Mouse (Mus musculus): ENCODE data around the gene Timm8a2.

Gene Timm8a2

DNA sequence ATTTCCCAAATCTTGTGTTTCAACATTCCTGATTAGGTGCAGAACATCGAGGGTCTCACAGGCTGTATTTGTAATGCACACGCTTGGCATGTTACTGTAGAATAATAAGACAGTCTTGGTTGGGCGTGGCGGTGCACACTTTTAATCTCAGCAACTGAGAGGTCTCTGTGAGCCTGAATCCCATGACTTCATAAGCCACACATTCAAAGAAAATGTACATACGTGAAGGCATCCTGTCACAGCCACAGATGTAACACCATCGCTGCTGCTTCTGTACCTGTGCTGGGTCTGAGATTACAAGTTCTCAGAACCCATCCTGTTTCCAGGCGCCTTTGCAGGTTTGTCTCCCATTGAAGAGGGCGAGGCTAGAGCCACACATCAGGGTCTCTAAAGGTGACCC is 22.7 kb upstream of the Timm8a2 start:
- DNase-seq (ENCODE audit: low spot score): no peak

DNA sequence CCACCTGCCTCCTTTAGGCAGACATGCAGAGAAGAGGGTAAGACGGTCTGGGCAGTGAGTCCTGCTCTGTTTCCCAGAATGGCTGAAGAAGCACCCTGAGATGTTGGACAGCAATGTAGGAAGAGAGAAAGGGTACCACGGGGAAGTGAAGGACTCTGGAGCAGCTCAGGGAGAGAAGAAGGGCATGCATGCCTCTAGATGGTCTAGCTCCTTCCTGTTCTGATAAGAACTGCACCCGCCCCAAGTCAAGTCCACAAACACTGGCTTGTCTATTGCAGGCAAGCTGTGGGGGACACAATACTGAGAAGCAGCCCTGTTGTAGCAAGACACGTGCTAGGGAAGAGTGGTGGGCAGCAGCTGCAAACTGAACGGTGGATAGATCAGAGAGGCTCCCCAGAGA is 22.3 kb upstream of the Timm8a2 start:
- no peak for DNase-seq (ENCODE audit: low spot score)

DNA sequence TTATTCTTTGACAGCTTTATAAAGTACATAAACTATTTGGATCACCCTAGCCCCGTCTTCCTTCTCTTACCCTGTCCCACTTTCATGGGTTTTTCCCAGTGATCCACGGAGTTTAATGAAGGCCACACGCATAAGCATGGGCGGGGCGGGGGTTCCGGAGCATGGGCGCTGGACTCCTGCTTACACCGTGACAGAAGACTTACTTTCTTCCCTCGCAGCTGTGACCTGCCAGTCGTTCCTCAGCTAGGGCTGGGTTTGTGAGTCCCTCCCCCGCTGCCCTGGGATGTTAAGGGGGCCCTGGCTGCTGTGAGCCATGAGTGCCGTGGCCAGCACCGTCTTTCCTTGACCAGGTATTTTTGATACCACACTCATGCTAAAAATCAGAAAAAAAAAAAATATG is 21.7 kb upstream of the Timm8a2 start:
- no peak for DNase-seq (ENCODE audit: low spot score)

DNA sequence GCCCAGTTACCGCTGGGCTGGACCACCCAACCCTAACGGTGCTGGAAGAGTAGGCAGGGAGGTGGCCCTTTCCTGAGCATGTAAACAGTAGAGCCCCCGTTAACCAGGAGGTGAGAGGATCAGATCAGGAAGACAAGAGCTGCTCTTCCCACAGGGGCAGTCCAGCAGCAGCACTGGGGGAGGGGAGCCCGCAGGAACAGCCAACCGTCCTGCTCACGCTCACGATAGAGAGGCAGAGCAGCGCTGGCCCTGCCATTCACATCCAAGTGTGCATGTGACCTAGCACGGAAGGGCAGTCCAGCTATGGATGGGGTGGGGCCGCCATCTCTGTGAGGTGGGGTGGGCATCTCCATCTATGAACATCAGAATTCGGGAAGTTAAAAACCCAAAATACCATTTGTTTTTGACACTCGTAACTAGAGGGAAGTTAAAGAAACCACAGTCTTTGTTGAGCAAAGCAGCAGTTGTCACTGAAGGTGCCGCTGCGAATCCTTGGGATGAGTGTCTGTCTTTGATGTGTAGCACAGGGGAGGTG is 21.0 kb upstream of the Timm8a2 start:
- no peak for DNase-seq (ENCODE audit: low spot score)

- DNase-seq (ENCODE audit: low spot score): no peak
These were observed 16.5 kb upstream of the Timm8a2 start for GRCm38 (mm10) chr14:122017958-122018357.

DNA sequence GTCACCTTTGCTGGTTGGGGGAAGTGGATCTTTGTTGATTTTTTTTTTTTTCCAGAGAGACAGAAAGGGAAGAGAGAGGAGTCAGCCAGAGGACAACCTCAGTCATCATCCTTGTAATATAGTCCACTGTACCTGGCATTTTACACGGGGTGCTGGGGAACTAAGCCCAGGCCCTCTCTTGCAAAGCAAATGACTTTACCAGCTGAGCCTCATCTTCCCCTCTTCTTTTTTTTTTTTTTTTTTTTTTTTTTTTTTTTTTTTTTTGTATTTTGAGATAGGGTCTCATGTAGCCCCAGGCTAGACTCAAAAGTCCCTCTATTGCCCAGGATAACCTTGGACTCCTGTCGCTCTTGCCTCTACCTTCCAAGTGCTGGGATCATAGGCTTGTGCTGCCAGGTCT is 15.1 kb upstream of the Timm8a2 start:
- no peak for DNase-seq (ENCODE audit: low spot score)

- DNase-seq (ENCODE audit: low spot score): no peak
These were observed 13.9 kb upstream of the Timm8a2 start for GRCm38 (mm10) chr14:122020567-122020966.

DNA sequence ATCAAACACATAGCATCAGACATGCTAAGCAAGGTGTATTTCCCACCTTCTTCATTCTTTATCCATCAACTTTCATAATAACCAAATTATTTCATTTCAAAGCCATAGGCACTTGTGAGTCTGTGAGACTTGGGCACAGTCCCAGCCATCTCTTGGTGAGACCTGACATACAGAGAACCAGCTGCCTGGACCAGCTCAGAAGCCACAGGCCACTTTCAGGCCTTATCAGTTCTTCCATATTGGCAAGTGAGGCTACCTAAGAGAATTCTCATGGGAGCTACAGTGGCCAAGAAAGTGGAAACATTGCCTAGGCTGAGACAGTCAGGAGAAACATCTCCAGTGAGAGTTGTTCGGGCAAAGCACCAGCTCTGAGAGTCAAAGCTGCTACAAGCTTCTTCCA is 11.4 kb upstream of the Timm8a2 start:
- DNase-seq (ENCODE audit: low spot score): no peak

DNA sequence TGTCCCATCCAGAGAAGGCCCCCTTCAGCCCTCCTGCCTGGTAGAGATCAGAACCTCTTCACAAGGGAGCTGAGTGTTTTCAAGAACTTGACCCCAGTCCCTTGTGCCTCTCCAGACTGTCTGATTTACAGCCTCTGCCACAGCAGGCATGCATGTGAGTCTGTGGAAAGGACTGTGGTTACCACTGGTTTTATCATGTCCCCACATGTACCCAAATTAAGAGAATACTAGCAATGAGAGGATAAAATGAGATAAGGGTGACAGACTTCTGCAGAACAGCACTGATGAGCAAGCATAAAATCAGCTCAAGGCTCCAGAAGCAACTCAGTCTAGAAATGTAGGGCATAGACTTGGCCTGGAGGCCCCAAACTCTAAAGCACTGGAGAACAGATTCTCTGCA is 10.5 kb upstream of the Timm8a2 start:
- DNase-seq (ENCODE audit: low spot score): no peak

- DNase-seq (ENCODE audit: low spot score): no peak
These were observed 5.3 kb upstream of the Timm8a2 start for GRCm38 (mm10) chr14:122028926-122029745.

GRCm38 (mm10) chr14:122029851-122030250 is 4.6 kb upstream of the Timm8a2 start:
- DNase-seq (ENCODE audit: low spot score): no peak

DNA sequence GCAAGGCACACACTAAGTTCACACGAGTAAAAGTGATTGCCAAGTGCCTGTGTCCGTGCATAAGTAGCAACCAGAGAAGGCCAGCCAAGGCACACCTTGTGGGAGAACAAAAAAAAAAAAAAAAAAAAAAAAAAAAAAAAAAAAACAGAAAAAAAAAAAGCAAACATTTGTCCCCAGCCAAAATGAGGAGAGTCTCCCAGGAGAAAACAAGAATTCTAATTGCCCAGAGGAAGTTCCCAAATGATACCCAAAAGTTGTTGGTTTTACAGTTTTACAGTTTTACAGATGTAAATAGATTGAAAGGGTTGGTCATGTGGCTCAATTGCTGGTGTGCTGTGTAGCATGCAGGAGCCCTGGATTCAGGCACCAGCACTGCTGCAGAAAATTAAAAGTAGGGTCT is 2.4 kb upstream of the Timm8a2 start:
- no peak for DNase-seq (ENCODE audit: low spot score)

- no peak for DNase-seq (ENCODE audit: low spot score)
These were observed 707 bp downstream of the Timm8a2 start for GRCm38 (mm10) chr14:122035181-122035580.

GRCm38 (mm10) chr14:122035860-122036259 is 1.4 kb downstream of the Timm8a2 start:
- DNase-seq (ENCODE audit: low spot score): no peak

DNA sequence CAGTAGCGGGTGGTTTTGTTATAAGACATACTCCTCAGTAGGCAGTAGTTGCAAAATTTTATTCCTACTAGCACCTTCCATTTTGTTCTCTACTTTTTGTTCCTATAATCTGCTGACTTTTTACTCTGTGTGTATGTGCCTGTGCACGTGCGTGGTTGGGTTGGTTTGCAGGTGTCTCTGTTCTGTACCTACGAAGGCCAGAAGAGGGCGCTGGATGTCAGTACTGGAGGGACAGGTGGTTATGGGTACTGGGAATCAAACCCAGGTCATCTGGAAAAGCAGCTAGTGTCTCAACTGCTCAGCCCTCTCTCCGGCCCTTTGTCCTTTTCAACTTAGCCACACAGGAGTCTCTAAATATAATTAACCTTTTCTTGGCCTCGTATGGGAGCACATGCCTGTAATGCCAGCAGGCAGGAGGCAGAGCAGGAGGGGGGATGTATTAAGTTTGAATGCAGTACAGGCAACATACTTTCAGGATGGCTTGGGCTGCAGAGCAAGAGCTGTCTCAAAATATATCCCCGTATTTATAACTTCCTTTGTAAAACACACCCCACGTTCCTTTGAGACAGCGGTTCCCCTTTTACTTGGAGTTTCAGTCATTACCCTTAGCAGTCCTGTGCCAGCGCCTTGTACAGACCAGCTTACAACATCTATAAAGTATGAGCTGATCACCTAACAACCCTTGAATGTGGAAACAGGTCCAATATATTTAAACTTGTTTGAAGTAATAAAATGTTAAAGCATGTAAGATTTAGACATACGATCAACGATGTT is 4.6 kb downstream of the Timm8a2 start:
- no peak for DNase-seq (ENCODE audit: low spot score)

- DNase-seq (ENCODE audit: low spot score): no peak
These were observed 6.9 kb downstream of the Timm8a2 start for GRCm38 (mm10) chr14:122041413-122041825.

DNA sequence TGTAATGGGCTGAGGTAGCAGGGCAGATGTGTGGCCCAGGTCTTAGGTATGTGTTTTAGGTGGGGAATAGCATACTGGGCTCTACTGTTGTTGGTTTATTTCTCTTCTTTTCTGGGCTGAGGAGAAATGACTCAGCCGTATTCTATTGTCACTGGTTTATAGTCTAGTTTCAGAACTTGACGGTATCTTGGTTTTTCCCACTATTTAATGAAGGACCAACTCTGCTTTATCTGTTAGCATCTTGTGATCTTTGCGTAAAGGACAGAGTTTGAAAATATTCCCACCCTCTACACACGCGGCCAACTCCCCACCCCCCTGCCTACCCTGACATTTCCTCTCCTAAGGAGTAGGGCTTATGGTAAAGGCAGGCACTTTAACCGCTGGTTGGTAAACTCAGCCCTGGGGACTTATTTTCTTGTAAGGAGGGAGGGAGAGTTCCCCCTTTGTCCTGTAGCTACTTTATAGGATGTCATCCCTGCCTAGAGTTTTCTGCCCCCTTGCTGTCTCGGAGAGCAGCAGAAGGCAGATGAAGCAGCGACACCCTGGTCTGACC is 7.7 kb downstream of the Timm8a2 start:
- no peak for DNase-seq (ENCODE audit: low spot score)

GRCm38 (mm10) chr14:122047784-122048183 is 13.3 kb downstream of the Timm8a2 start:
- DNase-seq (ENCODE audit: low spot score): no peak

DNA sequence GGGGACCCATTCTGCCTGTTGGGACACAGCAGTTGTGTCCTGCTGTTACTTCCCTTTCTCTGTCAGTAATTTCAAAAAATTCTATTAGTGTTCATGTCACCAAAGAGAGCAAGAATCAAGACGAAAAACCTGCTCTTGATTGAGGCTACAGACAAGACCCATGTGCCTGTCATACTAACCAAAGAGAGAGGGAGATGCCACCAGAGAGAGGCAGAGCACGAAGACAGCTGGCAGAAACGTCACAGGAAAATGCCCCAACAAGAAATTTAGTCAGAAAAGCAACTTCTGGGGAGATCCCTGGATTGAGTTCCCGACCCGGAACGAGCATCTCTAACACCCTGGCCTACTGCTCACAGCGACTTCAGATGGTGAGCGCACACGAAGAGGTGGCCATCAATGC is 14.3 kb downstream of the Timm8a2 start:
- DNase-seq (ENCODE audit: low spot score): no peak

DNA sequence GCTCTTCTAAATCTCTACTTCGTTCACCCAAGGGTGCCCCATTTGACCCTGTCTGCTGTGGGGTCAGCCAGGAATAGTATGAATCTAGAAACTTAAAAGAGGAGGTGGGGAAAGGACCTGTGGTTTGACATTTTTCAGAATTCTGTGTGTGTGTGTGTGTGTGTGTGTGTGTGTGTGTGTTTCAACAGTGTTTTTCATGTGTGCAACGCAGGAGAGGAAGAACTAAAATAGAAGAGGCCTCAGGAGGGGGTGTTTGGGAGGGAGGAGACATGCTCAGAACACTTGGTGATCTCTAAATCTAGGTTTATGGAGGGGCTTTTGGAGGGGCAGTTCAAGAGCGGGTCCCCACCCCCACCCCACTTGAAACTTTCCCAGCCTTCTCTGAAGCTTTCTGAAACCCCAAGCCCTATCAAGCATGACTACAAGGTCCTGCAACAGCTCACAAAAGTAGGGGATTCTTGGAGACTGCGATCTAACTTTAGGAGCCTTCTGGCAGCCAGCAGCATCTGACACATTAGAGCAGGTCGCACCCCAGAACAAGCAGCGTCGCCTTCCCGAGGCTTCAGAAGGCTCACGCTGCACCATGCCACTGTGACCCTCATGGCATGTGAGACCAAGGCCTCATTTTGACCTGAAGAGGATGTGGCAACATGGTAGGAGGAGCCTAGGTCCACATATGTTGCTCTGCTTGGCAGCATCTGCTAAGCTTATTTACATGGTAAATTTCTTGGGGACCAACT is 18.6 kb downstream of the Timm8a2 start:
- no peak for DNase-seq (ENCODE audit: low spot score)

GRCm38 (mm10) chr14:122056871-122057270 is 22.4 kb downstream of the Timm8a2 start:
- DNase-seq (ENCODE audit: low spot score): no peak

- DNase-seq (ENCODE audit: low spot score): no peak
These were observed 23.5 kb downstream of the Timm8a2 start for GRCm38 (mm10) chr14:122057941-122058346.

All from urinary bladder, postnatal 10 days (tissue).